Mouse (Mus musculus) kidney, postnatal 36 days (tissue): Measurements from ENCODE around the gene Asb8.

Source experiments
- DNase-seq, 2 experiments: peaks; one replicate each; pipeline ENCODE4 v3.0.0; 2021 to 2022; ENCODE audit warnings: mixed read lengths in 2 of 2

The Asb8 gene

DNA sequence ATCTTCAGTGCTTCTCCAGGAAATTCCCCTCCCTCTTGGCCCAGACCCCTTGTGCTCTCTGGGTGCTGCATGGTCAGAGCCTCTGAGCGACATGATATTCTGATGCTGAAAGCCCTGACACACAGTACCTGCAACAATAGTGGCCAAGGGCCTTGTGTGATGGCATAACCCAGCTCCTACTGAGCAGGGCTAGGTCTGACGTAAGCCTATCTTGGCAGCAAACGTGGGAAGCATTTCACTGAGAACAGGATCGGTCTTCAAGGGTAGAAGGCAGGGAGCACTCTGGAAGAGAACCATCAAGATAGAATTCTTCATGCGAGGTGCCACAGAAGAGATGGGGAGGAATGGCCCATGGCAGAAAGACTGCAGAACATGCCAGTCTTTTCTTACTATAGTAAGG is at the start of gene Asb8:
TSS of gene Asb8 (minus strand) at position 101 of the 400 bp plus-strand sequence.
- no peak for DNase-seq

DNA sequence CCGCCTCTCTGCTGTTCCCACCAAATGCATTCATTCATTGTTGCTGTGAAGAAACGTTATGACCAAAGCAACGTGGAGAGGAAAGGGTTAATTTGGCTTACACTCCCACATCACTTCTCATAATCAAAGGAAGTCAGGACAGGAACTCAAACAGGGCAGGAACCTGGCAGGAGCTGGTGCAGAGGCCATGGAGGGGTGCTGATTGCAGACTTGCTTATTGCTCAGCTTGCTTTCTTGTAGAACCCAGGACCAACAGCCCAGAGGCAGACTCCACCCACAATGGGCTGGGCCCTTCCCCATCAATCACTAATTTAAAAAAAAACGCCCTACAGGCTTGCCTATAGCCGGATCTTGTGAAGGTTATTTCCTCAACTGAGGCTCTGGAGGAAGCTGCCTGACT is 48.7 kb upstream of the Asb8 start:
- no peak for DNase-seq

- DNase-seq = peak; percentile 12 to 37
These were observed 48.0 kb upstream of the Asb8 start for GRCm38 (mm10) chr15:98213336-98213870.

DNA sequence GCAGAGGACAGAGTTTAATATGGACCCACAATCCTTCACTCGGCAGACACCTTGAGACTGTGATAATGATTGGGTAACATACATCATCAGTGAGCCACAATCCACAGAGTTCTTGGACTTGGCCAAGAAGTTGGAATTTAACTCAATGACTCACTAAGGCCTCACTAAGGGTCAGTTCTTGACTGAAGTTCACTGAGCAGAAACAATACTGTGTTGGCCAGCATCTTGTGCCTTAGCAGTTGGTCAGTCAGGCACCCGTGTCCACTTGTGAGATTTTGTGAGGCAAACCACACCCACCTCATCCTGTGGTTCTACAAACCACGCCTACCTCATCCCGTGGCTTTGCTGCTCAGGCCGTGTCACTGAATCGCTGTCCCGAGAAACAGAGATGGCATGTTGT is 44.3 kb upstream of the Asb8 start:
- peak; percentile 52 to 73 for DNase-seq

DNA sequence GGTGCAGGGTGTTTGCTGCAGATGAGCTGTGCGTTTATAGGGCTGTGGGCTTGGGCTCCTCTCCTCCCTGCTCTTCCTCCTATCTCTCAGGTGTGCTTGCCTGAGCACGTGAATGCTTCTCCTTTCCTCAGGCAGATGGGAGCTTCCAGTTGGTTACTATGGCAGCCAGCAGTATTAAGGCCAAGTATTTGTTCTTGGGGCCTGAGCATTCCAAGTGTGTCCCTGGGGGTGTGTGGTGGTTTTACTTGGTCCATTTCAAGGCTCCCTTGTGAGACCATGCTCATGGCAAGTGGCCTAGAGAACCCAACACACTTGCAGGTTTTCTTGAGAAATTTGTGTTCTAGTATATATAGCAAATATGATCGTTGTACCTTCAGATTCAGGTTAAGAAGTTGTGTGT is 30.0 kb upstream of the Asb8 start, which contains the start of gene Olfr288:
TSS of gene Olfr288 (minus strand) at position 101 of the 400 bp plus-strand sequence.
- no peak for DNase-seq

- no peak for DNase-seq
These were observed 19.0 kb upstream of the Asb8 start for GRCm38 (mm10) chr15:98184456-98184855.

GRCm38 (mm10) chr15:98181856-98182570 is 16.6 kb upstream of the Asb8 start:
- peak; percentile 23 to 37 for DNase-seq

- DNase-seq = peak; percentile 93 to 95
These were observed 15.8 kb upstream of the Asb8 start for GRCm38 (mm10) chr15:98181132-98181711.

- no peak for DNase-seq
These were observed 15.2 kb upstream of the Asb8 start for GRCm38 (mm10) chr15:98180567-98181131.

GRCm38 (mm10) chr15:98177320-98177719 is 11.9 kb upstream of the Asb8 start:
- DNase-seq = no peak

DNA sequence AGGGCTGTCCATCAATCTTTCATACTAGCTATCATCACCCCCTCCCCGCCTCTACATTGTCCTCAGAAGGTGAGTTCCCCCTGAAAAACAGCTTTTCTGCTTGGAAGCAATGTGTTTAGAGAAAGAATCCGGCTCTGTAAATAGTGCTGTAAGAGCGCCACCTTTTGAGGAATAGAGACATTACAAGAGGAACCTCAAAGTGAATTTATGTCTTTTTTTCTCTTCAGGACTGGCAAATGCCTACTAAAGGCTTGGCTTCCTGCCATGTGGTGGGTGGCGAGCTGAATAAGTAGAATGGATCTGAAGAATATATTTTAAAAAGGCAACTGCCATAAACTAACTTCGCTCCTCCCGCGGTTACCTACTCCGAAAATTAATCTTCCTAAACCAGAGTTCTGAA is 8.4 kb upstream of the Asb8 start:
- peak; percentile 19 to 29 for DNase-seq

- DNase-seq = no peak
These were observed 6.7 kb upstream of the Asb8 start for GRCm38 (mm10) chr15:98172113-98172512.

DNA sequence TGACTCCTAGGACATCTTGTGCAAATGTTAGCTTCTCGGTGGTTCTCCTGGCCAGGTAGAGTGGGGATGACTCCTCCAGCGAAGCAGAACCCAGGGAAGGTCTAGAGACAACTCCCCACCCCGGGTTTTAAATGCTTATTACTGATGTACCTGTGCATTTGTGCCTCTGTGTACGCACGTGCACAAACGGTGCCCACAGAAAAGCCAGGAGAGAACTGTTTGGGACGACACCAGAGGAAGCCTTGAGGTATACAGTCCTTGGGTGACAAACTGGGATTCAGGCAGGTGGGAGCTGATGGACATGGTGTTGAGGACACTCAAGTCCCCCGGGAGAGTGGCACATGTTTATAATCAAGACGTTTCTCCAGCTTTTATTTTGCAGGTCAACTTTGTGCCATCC is 5.5 kb upstream of the Asb8 start:
- no peak for DNase-seq

DNA sequence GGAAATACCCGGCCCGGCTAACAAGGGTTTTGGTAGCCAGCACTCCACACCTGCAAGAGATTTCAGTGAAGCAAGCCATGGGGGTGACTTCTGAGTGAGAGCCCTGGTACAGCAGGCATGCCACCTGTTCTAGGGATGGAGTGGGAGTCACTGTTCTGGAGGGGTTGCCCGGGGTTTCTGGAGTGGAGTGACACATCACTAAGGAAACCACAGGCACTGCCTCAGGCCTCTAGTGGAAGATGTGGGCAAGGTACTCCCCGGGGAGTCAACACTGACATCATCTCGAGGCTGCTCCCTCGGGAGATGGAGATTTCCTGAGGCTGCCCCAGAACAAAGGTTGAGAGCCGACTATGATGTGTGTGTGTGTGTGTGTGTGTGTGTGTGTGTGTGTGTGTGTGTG is 4.9 kb upstream of the Asb8 start:
- no peak for DNase-seq

GRCm38 (mm10) chr15:98168622-98169004 is 3.2 kb upstream of the Asb8 start:
- no peak for DNase-seq

GRCm38 (mm10) chr15:98167645-98168621 is 2.5 kb upstream of the Asb8 start:
- peak; percentile 65 to 68 for DNase-seq

DNA sequence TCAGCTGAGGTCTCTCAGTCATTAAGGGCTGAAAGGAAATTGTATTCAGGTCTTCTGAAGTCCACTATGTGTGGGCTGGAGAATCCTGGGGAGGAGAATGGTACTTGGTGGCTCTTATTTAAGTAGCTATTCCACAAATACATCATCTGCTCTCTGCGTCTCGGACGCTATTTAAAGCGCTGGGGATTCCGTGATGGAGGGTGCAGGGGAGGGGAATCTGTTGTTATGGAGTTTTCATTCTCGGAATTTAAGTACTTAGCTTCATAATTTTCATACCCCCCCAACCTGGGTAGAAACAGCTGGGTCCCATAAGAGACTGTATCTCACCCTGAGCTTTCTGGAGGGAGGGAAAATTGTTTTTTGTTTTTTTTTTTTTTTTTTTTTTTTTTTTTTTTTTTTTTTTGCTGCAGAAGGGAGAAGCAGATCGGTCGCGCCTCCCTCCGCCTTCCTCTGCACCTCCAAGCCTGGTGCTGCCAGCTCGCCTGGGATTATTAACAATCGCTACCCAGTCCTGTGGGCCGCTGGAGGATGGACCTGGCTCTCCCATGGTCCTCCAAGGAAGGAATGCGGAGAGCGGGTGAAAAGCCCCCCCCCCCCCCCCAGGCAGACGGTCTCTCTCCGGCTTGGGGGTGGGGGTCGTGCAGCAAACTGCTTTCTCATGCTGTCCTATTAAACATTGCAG is 1.7 kb upstream of the Asb8 start, which contains the start of gene Ccdc184:
TSS of gene Ccdc184 (plus strand) at position 196 of the 682 bp plus-strand sequence.
- no peak for DNase-seq

- DNase-seq = no peak
These were observed 2.9 kb downstream of the Asb8 start for GRCm38 (mm10) chr15:98162561-98162960.

DNA sequence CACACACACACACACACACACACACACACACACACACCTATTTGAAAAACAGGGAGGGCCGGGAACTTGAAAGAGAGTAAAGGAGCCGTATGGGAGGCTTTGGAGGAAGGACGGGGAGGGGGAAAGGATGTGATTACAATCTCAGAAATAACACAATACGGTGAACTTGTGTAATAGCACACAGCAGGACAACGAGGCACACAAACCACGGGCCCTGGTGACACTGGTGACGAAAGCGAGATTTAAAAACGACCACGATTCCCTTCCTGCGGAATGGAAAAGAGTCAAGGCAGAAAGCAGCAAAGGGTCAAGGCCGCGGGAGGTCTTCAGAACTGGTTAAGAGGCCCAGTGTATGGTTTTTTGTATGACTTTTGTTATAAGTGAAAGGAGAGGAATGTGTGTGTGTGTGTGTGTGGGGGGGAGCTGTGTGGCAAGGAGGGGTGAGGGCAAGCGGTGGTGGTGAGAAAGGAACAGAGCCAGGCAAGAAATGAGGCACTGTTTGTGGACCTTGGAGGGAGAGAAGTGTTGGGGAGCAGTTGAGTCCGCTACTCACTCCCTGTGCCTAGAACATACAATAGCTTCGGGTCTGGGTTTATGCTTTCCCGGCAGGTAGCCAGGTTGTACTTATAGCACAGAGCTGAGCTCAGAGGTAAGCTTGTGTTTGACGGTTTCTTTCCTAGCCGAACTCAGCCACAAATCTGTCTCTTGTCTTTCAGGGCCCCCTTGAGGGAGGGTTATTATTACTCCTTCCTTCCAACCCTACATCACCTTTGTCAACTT is 4.2 kb downstream of the Asb8 start:
- no peak for DNase-seq

- no peak for DNase-seq
These were observed 8.2 kb downstream of the Asb8 start for GRCm38 (mm10) chr15:98157253-98157652.

DNA sequence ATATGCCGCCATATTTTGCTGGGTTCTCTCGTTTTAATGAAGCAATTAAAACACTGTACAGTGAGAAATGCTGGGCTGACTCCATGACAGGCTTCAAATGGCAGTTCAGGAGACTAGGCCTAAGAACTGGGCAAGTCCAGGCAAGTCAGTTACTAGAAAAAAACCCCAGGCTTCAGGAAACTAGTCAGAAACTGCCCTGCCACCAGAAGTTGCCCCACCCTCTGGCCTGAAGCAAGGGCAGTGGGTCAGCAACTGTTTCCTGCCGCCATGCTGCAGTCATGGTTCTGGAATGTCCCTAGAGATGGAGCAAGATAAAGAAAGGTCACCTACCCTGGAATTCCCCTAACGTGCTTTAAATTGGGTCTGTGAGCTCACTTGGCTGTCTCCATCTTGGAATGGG is 9.5 kb downstream of the Asb8 start:
- peak; percentile 13 to 29 for DNase-seq
